Comparison of ENCODE assay signal across 20 mouse cellular contexts in genomic region chr1:82042527-82042926, GRCm38 (mm10).
"Had no signal": no experiment of that assay in that cellular context is flagged by ENCODE, and none has a peak within 500 bp of the region (broad histone marks: within the 10 kb centered on the region; RNA-seq: fewer than 3 reads in every experiment).

No protein-coding gene starts in this region.

- H3K4me1 ChIP-seq: liver, embryonic 12.5 days; liver, embryonic 15.5 days; stomach, embryonic 15.5 days had no signal

- H3K4me3 ChIP-seq: layer of hippocampus, adult 2 months; limb, embryonic 10.5 days; limb, embryonic 13.5 days; liver, embryonic 12.5 days; liver, embryonic 15.5 days; stomach, embryonic 15.5 days had no signal

- ATAC-seq: intestine, embryonic 16.5 days; liver, embryonic 12.5 days; lung, postnatal 0 days had no signal

- H3K27me3 ChIP-seq: limb, embryonic 13.5 days; liver, embryonic 12.5 days; liver, embryonic 15.5 days; stomach, embryonic 15.5 days had no signal

- H3K9ac ChIP-seq: limb, embryonic 13.5 days; liver, embryonic 12.5 days; liver, embryonic 15.5 days; stomach, embryonic 15.5 days had no signal

- H3K4me2 ChIP-seq: limb, embryonic 13.5 days; liver, embryonic 12.5 days; liver, embryonic 15.5 days; midbrain, embryonic 11.5 days; stomach, embryonic 15.5 days had no signal

- H3K36me3 ChIP-seq: limb, embryonic 10.5 days; limb, embryonic 13.5 days; liver, embryonic 12.5 days; liver, embryonic 15.5 days; stomach, embryonic 15.5 days had no signal

- H3K9me3 ChIP-seq: limb, embryonic 10.5 days; limb, embryonic 13.5 days; liver, embryonic 12.5 days; liver, embryonic 15.5 days; stomach, embryonic 15.5 days had no signal

- DNase-seq: kidney, adult 18-20 months; kidney, adult 9 months; kidney, postnatal 25 days; layer of hippocampus, adult 9-11 months; liver; lung, adult 18-20 months; lung, postnatal 4 days; midbrain, embryonic 14.5 days; spleen, adult 18-20 months; thymus, postnatal 25 days had no signal

- H3K27ac ChIP-seq: kidney, postnatal 0 days; layer of hippocampus, adult 2 months; limb, embryonic 10.5 days; limb, embryonic 13.5 days; liver, embryonic 12.5 days; liver, embryonic 15.5 days; stomach, embryonic 15.5 days had no signal
